In the genomic region with DNA sequence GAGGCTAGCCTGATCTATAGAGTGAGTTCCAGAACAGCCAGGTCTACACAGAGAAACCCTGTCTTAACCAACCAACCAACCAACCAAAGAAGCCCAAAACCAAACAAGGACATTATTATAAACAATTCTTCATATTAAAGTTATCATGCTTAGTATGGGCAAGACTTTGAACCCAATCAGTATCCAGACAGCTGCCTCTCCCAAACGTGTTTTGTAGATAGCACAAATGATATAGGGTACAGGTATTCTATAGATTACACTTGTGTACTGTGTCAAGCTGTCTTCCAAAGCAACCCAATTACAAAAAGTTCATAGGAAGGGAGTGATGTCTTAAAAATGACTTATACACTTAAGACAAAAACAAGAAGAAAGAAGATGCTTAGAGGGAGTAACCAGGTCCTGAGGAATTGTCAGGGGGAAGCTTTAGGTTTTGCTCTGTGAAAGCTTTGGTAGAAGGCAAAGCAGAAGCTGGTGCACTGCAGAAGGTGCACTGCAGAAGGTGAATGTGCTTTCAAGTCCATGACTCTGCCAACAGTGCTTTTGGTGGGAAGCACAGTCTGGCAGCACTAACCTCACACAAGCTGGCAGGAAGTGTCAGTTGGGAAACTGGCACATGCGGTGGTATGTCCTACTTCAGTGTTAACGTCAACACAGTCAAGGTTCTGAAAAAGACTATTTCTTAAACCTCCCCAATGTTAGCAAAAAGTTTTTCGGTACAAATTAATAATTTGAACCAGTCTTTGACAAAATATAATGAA, we compare ENCODE assay signal across 16 mouse cellular contexts. TPM values are rescaled to one million over a fixed set of nuclear protein-coding genes. Genes with fewer than 3 reads are reported as not detected.
DNase-seq lines count a peak whose midpoint lies in the region; ATAC-seq and TF ChIP-seq lines count a peak whose summit lies in the region.
"Had no signal": no experiment of that assay in that cellular context is flagged by ENCODE, and none has a peak within 500 bp of the region (broad histone marks: within the 10 kb centered on the region; RNA-seq: fewer than 3 reads in every experiment).

No protein-coding gene starts in this region.

- no peak for TF ChIP-seq CTCF in heart, postnatal 0 days (IDR thresholded peaks at IDR 0.05; ENCODE audit: low read depth)

- H3K36me3 ChIP-seq in heart, postnatal 0 days (replicated peaks; ENCODE audit: control insufficient read depth, insufficient read depth, low read length): no peaks in the 10 kb centered on the region
- H3K36me3 ChIP-seq in forebrain, embryonic 13.5 days (ENCODE audit: poor library complexity, severe bottlenecking): no peaks in the 10 kb centered on the region
- H3K36me3 ChIP-seq: embryonic facial prominence, embryonic 12.5 days; forebrain, embryonic 10.5 days; heart, embryonic 10.5 days had no signal

- 0 out of 2 replicates have a peak, but pooled peaks cover 6% of the 10 kb centered on the region for H3K4me1 ChIP-seq in heart, postnatal 0 days (ENCODE audit: control insufficient read depth, insufficient read depth)
- H3K4me1 ChIP-seq in forebrain, embryonic 13.5 days: peaks cover 9% of the 10 kb centered on the region

- no peak for TF ChIP-seq EP300 in heart, postnatal 0 days (IDR thresholded peaks at IDR 0.05; ENCODE audit: low read depth)

- no peaks in the 10 kb centered on the region for H3K9me3 ChIP-seq in heart, postnatal 0 days (replicated peaks; ENCODE audit: control insufficient read depth, low read length)
- H3K9me3 ChIP-seq in forebrain, embryonic 13.5 days (replicated peaks): no peaks in the 10 kb centered on the region
- H3K9me3 ChIP-seq: embryonic facial prominence, embryonic 12.5 days; forebrain, embryonic 10.5 days; heart, embryonic 10.5 days had no signal

- intact Hi-C loops in heart, postnatal 36 days (cut with DNase I): loop anchor here (5.0 kb wide), 1 partner anchor 106 kb away; no protein-coding TSS in a partner anchor

- H3K9ac ChIP-seq in heart, postnatal 0 days (replicated peaks; ENCODE audit: low read depth, low read length): no peak overlapping the region
- no peak overlapping the region for H3K9ac ChIP-seq in forebrain, embryonic 13.5 days
- H3K9ac ChIP-seq: embryonic facial prominence, embryonic 12.5 days; lung, embryonic 14.5 days had no signal

- peak overlapping the region; percentile 48; the same call in 1 of the 2 replicates for H3K27ac ChIP-seq in heart, postnatal 0 days (ENCODE audit: low read depth)
- no peak overlapping the region for H3K27ac ChIP-seq in forebrain, embryonic 13.5 days
- H3K27ac ChIP-seq: embryonic facial prominence, embryonic 12.5 days; forebrain, embryonic 10.5 days; heart, embryonic 10.5 days; kidney, postnatal 0 days had no signal

- 56% methylated on average over 4 of the region's 4 CpGs for WGBS in heart, postnatal 0 days
- 80% methylated on average over 4 of the region's 4 CpGs for WGBS in forebrain, embryonic 13.5 days

- no peak overlapping the region for H3K4me3 ChIP-seq in heart, postnatal 0 days (ENCODE audit: low read depth, low read length)
- no peak overlapping the region for H3K4me3 ChIP-seq in forebrain, embryonic 13.5 days
- H3K4me3 ChIP-seq: embryonic facial prominence, embryonic 12.5 days; forebrain, embryonic 10.5 days; heart, embryonic 10.5 days had no signal

- DNase-seq in heart, postnatal 0 days (ENCODE audit: low spot score): no peak
- DNase-seq in heart, postnatal 36 days: no peak
- DNase-seq in cerebellum, postnatal 14 days: peak; percentile 68 to 79
- peak; percentile 52 to 77 for DNase-seq in thymus, postnatal 36 days
- DNase-seq in heart, adult 8-10 months (ENCODE audit: low spot score): no peak
- DNase-seq: adrenal gland, adult 2 months; heart, postnatal 4 days; lung, embryonic 14.5 days; right cerebral cortex, postnatal 25 days had no signal

- no peaks in the 10 kb centered on the region for H3K27me3 ChIP-seq in heart, postnatal 0 days (ENCODE audit: control insufficient read depth, insufficient read depth, low read length)
- H3K27me3 ChIP-seq in forebrain, embryonic 13.5 days: no peaks in the 10 kb centered on the region
- H3K27me3 ChIP-seq: embryonic facial prominence, embryonic 12.5 days had no signal

- no peak for ATAC-seq in heart, postnatal 0 days (ENCODE audit: insufficient read depth, low read depth)
- ATAC-seq in megakaryocyte, adult 5-6 weeks (ENCODE audit: poor library complexity, severe bottlenecking): peak; percentile 10; the same call in 1 of the 2 replicates
- no peak for ATAC-seq in forebrain, embryonic 13.5 days
- no peak for ATAC-seq in erythroid progenitor cell, adult 5-6 weeks (replicated peaks; ENCODE audit: low FRiP score, poor library complexity, severe bottlenecking)

- no peak overlapping the region for H3K4me2 ChIP-seq in heart, postnatal 0 days (ENCODE audit: low read depth, low read length)
- H3K4me2 ChIP-seq in forebrain, embryonic 13.5 days: no peak overlapping the region
- H3K4me2 ChIP-seq: embryonic facial prominence, embryonic 12.5 days; lung, embryonic 14.5 days had no signal

RNA-seq across cellular contexts. Expression of gene Pan3, which starts 3.7 kb away (rescaled TPM):
- total RNA-seq in heart, postnatal 0 days (2014; rRNA removed; ENCODE audit: low replicate concordance): 63.9 and 66.0 TPM in 2 replicates
- 28.0 and 28.4 TPM in 2 replicates for polyA plus RNA-seq in heart, postnatal 0 days (2015; fragmentation: Nextera tagmentation; extraction: Ambion mirVana)
- 10 to 100 TPM; 26.8 to 36.1 TPM for total RNA-seq in heart, postnatal 36 days (2021)
- total RNA-seq in megakaryocyte, adult 5-6 weeks (2015): 265 and 303 TPM in 2 replicates
- total RNA-seq in megakaryocyte, adult 5-6 weeks (2017): 129 and 148 TPM in 2 replicates
- polyA plus RNA-seq in forebrain, embryonic 13.5 days (2015; fragmentation: Nextera tagmentation; extraction: Ambion mirVana): 67.5 and 68.1 TPM in 2 replicates
- 317 and 399 TPM in 2 replicates for total RNA-seq in erythroid progenitor cell, adult 5-6 weeks (2015; ENCODE audit: low replicate concordance)
- total RNA-seq in erythroid progenitor cell, adult 5-6 weeks (2017; ENCODE audit: low replicate concordance): 157 and 205 TPM in 2 replicates
- total RNA-seq in heart, adult 8-10 months (2022): 10 to 100 TPM; 27.8 to 37.4 (median 29.4) TPM

RNA-seq across cellular contexts. Expression of gene Flt3, which starts 25.9 kb away (rescaled TPM):
- not detected in 2 replicates for total RNA-seq in heart, postnatal 0 days (2014; rRNA removed; ENCODE audit: low replicate concordance)
- 0.05 TPM in 1 of 2 replicates, not detected in the other for polyA plus RNA-seq in heart, postnatal 0 days (2015; fragmentation: Nextera tagmentation; extraction: Ambion mirVana)
- under 1 TPM; 0.08 to 0.16 TPM for total RNA-seq in heart, postnatal 36 days (2021)
- total RNA-seq in megakaryocyte, adult 5-6 weeks (2015): 8.1 TPM in 2 replicates
- 14.1 and 16.2 TPM in 2 replicates for total RNA-seq in megakaryocyte, adult 5-6 weeks (2017)
- 0.04 and 0.08 TPM in 2 replicates for polyA plus RNA-seq in forebrain, embryonic 13.5 days (2015; fragmentation: Nextera tagmentation; extraction: Ambion mirVana)
- 1.4 and 2.1 TPM in 2 replicates for total RNA-seq in erythroid progenitor cell, adult 5-6 weeks (2015; ENCODE audit: low replicate concordance)
- 0.45 and 2.3 TPM in 2 replicates for total RNA-seq in erythroid progenitor cell, adult 5-6 weeks (2017; ENCODE audit: low replicate concordance)
- under 1 TPM in 1 of 4 experiments, not detected in 3; 0.17 TPM for total RNA-seq in heart, adult 8-10 months (2022)
- total RNA-seq: heart, postnatal 4 days had no signal
- polyA plus RNA-seq: forebrain, embryonic 10.5 days; heart, embryonic 10.5 days had no signal

Comparison
In these comparisons a context has a peak if more than half of its experiments do, and no peak if none do; other contexts are left out.
1. DNase-seq: peak in cerebellum, postnatal 14 days (2 of 2) and thymus, postnatal 36 days (2 of 2); none in heart, postnatal 0 days (single experiment), heart, postnatal 36 days (0 of 2) and heart, adult 8-10 months (single experiment).